Mouse (Mus musculus): ENCODE results near the gene Obsl1. TPM values are rescaled to one million over a fixed set of nuclear protein-coding genes. Genes with fewer than 3 reads are reported as not detected.
A peak's percentile ranks its signal among the peaks of the same experiment; 100 is the strongest.

Obsl1 gene
- polyA plus RNA-seq (2016; fragmentation: Nextera tagmentation; extraction: Ambion mirVana) = 34.5 and 35.8 TPM in 2 replicates

GRCm38 (mm10) chr1:75505956-75506831, at the start of gene Obsl1:
TSS of gene Obsl1 (minus strand) at chr1:75506452.
- peak within 1 kb of the TSS; percentile 90 for H3K4me3 ChIP-seq
- under 1% methylated on average over 65 of the region's 65 CpGs for WGBS
- H3K27ac ChIP-seq = peak within 1 kb of the TSS; percentile 98
- peak; percentile 80 for DNase-seq (ENCODE audit: extremely low spot score, low spot score)
- H3K9me3 ChIP-seq = no peaks in the 10 kb centered on the region
- peaks cover 72% of the 10 kb centered on the region for H3K4me1 ChIP-seq
- H3K27me3 ChIP-seq (ENCODE audit: poor library complexity, severe bottlenecking) = peaks cover 67% of the 10 kb centered on the region
- H3K36me3 ChIP-seq (replicated peaks) = peaks cover 29% of the 10 kb centered on the region

- WGBS = 90% methylated on average over 7 of the region's 7 CpGs
- Histone ChIP-seq H3K27me3 (ENCODE audit: poor library complexity, severe bottlenecking) (peaks cover 4% of the 10 kb centered on the region; the same call in 1 of the 2 replicates), H3K36me3 (replicated peaks) (peaks cover 79% of the 10 kb centered on the region), H3K4me3 (no peak overlapping the region), H3K9me3 (no peaks in the 10 kb centered on the region), H3K27ac (no peak overlapping the region), H3K4me1 (peaks cover 18% of the 10 kb centered on the region)
- no peak for DNase-seq (ENCODE audit: extremely low spot score, low spot score)
Observed at GRCm38 (mm10) chr1:75555680-75556079, 49.4 kb upstream of the Obsl1 start.

- 91% methylated on average over 15 of the region's 15 CpGs for WGBS
- Histone ChIP-seq H3K27ac (no peak overlapping the region), H3K36me3 (replicated peaks) (peaks cover 79% of the 10 kb centered on the region), H3K4me3 (no peak overlapping the region), H3K9me3 (no peaks in the 10 kb centered on the region), H3K27me3 (ENCODE audit: poor library complexity, severe bottlenecking) (peaks cover 35% of the 10 kb centered on the region), H3K4me1 (peaks cover 18% of the 10 kb centered on the region)
- DNase-seq (ENCODE audit: extremely low spot score, low spot score) = no peak
Observed at GRCm38 (mm10) chr1:75550586-75550985, 44.3 kb upstream of the Obsl1 start.

GRCm38 (mm10) chr1:75549289-75550279, 43.3 kb upstream of the Obsl1 start:
- Histone ChIP-seq H3K27ac (no peak overlapping the region), H3K9me3 (no peaks in the 10 kb centered on the region), H3K4me1 (peaks cover 21% of the 10 kb centered on the region), H3K36me3 (replicated peaks) (peaks cover 69% of the 10 kb centered on the region), H3K4me3 (no peak overlapping the region), H3K27me3 (ENCODE audit: poor library complexity, severe bottlenecking) (peaks cover 41% of the 10 kb centered on the region)
- no peak for DNase-seq (ENCODE audit: extremely low spot score, low spot score)
- 89% methylated on average over 17 of the region's 17 CpGs for WGBS

- Histone ChIP-seq H3K9me3 (no peaks in the 10 kb centered on the region), H3K27ac (no peak overlapping the region), H3K4me1 (peaks cover 21% of the 10 kb centered on the region), H3K36me3 (replicated peaks) (peaks cover 62% of the 10 kb centered on the region), H3K4me3 (no peak overlapping the region), H3K27me3 (ENCODE audit: poor library complexity, severe bottlenecking) (peaks cover 45% of the 10 kb centered on the region)
- no peak for DNase-seq (ENCODE audit: extremely low spot score, low spot score)
- 88% methylated on average over 17 of the region's 17 CpGs for WGBS
Observed at GRCm38 (mm10) chr1:75548871-75549270, 42.6 kb upstream of the Obsl1 start.

- Histone ChIP-seq H3K27ac (no peak overlapping the region), H3K4me1 (peaks cover 21% of the 10 kb centered on the region), H3K36me3 (replicated peaks) (peaks cover 54% of the 10 kb centered on the region), H3K9me3 (no peaks in the 10 kb centered on the region), H3K27me3 (ENCODE audit: poor library complexity, severe bottlenecking) (peaks cover 45% of the 10 kb centered on the region), H3K4me3 (no peak overlapping the region; the same call in 1 of the 2 replicates)
- 90% methylated on average over 3 of the region's 3 CpGs for WGBS
- DNase-seq (ENCODE audit: extremely low spot score, low spot score) = no peak
Observed at GRCm38 (mm10) chr1:75548083-75548482, 41.8 kb upstream of the Obsl1 start.

GRCm38 (mm10) chr1:75547351-75547750, 41.1 kb upstream of the Obsl1 start:
- DNase-seq (ENCODE audit: extremely low spot score, low spot score) = no peak
- H3K4me1 ChIP-seq = peaks cover 21% of the 10 kb centered on the region
- H3K4me3 ChIP-seq = peak overlapping the region; percentile 85
- H3K27me3 ChIP-seq (ENCODE audit: poor library complexity, severe bottlenecking) = peaks cover 45% of the 10 kb centered on the region
- H3K36me3 ChIP-seq (replicated peaks) = peaks cover 46% of the 10 kb centered on the region
- H3K9me3 ChIP-seq = no peaks in the 10 kb centered on the region
- H3K27ac ChIP-seq = peak overlapping the region; percentile 95; the same call in 1 of the 2 replicates
- 98% methylated on average over 13 of the region's 13 CpGs for WGBS

- Histone ChIP-seq H3K4me1 (peaks cover 21% of the 10 kb centered on the region), H3K27ac (peak within 1 kb of the TSS; percentile 95), H3K4me3 (peak within 1 kb of the TSS; percentile 85), H3K27me3 (ENCODE audit: poor library complexity, severe bottlenecking) (peaks cover 45% of the 10 kb centered on the region), H3K9me3 (no peaks in the 10 kb centered on the region), H3K36me3 (replicated peaks) (peaks cover 36% of the 10 kb centered on the region)
- WGBS = 2% methylated on average over 55 of the region's 64 CpGs
- DNase-seq (ENCODE audit: extremely low spot score, low spot score) = peak; percentile 70
Observed at GRCm38 (mm10) chr1:75545965-75546956, 40.0 kb upstream of the Obsl1 start, which contains the start of gene Slc4a3. TSS of gene Slc4a3 (plus strand) at chr1:75546266.

GRCm38 (mm10) chr1:75544351-75544750, 38.1 kb upstream of the Obsl1 start:
- Histone ChIP-seq H3K9me3 (no peaks in the 10 kb centered on the region), H3K27me3 (ENCODE audit: poor library complexity, severe bottlenecking) (peaks cover 43% of the 10 kb centered on the region), H3K27ac (no peak overlapping the region), H3K4me1 (peaks cover 21% of the 10 kb centered on the region), H3K36me3 (replicated peaks) (peaks cover 16% of the 10 kb centered on the region; the same call in 1 of the 2 replicates), H3K4me3 (no peak overlapping the region)
- DNase-seq (ENCODE audit: extremely low spot score, low spot score) = no peak
- WGBS = 88% methylated on average over 6 of the region's 6 CpGs

GRCm38 (mm10) chr1:75541496-75541895, 35.2 kb upstream of the Obsl1 start:
- Histone ChIP-seq H3K4me3 (no peak overlapping the region), H3K4me1 (peaks cover 12% of the 10 kb centered on the region), H3K27ac (no peak overlapping the region), H3K27me3 (ENCODE audit: poor library complexity, severe bottlenecking) (peaks cover 18% of the 10 kb centered on the region; the same call in 1 of the 2 replicates), H3K36me3 (replicated peaks) (peaks cover 8% of the 10 kb centered on the region), H3K9me3 (no peaks in the 10 kb centered on the region)
- no peak for DNase-seq (ENCODE audit: extremely low spot score, low spot score)
- WGBS = 91% methylated on average over 7 of the region's 7 CpGs

- peaks cover 33% of the 10 kb centered on the region for H3K36me3 ChIP-seq (replicated peaks)
- no peak overlapping the region for H3K27ac ChIP-seq
- no peak overlapping the region for H3K4me3 ChIP-seq
- H3K4me1 ChIP-seq = no peaks in the 10 kb centered on the region
- DNase-seq (ENCODE audit: extremely low spot score, low spot score) = no peak
- WGBS = 85% methylated on average over 9 of the region's 9 CpGs
- H3K9me3 ChIP-seq = no peaks in the 10 kb centered on the region
- no peaks in the 10 kb centered on the region for H3K27me3 ChIP-seq (ENCODE audit: poor library complexity, severe bottlenecking)
Observed at GRCm38 (mm10) chr1:75538597-75539190, 32.4 kb upstream of the Obsl1 start.

Measured in forebrain, embryonic 10.5 days (tissue).